ENCODE assay signal across 8 mouse cellular contexts in the genomic region with DNA sequence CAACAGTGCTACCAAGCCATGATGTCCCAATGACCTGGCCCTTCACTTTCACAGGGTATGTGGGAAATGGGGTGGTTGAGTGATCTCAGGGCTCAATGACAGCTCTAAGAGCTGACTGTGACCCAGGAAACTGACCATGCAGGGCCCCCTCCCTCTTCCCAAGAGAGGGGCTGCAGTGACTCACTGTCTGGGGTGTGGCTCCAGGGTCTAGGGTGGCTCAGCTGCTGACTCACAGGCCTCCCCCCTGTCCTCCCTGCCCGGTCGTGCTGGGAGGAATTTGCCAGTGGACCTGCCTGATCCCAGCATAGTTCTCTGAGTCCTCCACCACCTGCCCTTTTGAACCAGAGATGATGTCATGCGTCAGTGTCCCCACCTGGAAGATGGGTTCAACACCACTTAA. TPM values are rescaled to one million over a fixed set of nuclear protein-coding genes. Genes with fewer than 3 reads are reported as not detected.
DNase-seq lines count a peak whose midpoint lies in the region; TF ChIP-seq lines count a peak whose summit lies in the region.

No protein-coding gene starts in this region.

- peak overlapping the region; percentile 95 for H3K27ac ChIP-seq in layer of hippocampus, adult 2 months
- H3K27ac ChIP-seq in embryonic fibroblast, embryonic 13.5 days (ENCODE audit: insufficient read depth, low read length): peak overlapping the region; percentile 91

- DNase-seq in layer of hippocampus, adult 2 months (ENCODE audit: low spot score in 2 of 2): no peak
- no peak for DNase-seq in layer of hippocampus, postnatal 14 days (ENCODE audit: low spot score in 2 of 2)
- DNase-seq in kidney, postnatal 14 days: peak; percentile 49
- DNase-seq in skeletal muscle tissue, adult 2 months (ENCODE audit: low read depth, low spot score): peak; percentile 32
- no peak for DNase-seq in layer of hippocampus, postnatal 25 days (ENCODE audit: extremely low spot score in 1 of 2, low spot score in 1 of 2)
- DNase-seq in left cerebral cortex, adult 11 months (ENCODE audit: low spot score): no peak
- no peak for DNase-seq in natural killer cell, adult 2 months (ENCODE audit: low spot score in 2 of 2)

- TF ChIP-seq POLR2A in embryonic fibroblast, embryonic 13.5 days (IDR thresholded peaks at IDR 0.05; ENCODE audit: low read depth, low read length): no peak

- peaks cover 45% of the 10 kb centered on the region for H3K4me1 ChIP-seq in embryonic fibroblast, embryonic 13.5 days (ENCODE audit: control insufficient read depth, insufficient read depth, low read length)

- TF ChIP-seq CTCF in layer of hippocampus, adult 2 months (conservative IDR thresholded peaks at IDR 0.05): no peak
- no peak for TF ChIP-seq CTCF in embryonic fibroblast, embryonic 13.5 days (IDR thresholded peaks at IDR 0.05; ENCODE audit: borderline replicate concordance, insufficient read depth, low read length)

- no peak overlapping the region for H3K4me3 ChIP-seq in layer of hippocampus, adult 2 months
- H3K4me3 ChIP-seq in embryonic fibroblast, embryonic 13.5 days (ENCODE audit: insufficient read depth, low read length): no peak overlapping the region

RNA-seq across cellular contexts. Expression of a gene that starts 8.2 kb away (rescaled TPM):
- 10 to 100 TPM; 23.3 to 23.9 TPM for total RNA-seq in layer of hippocampus, adult 2 months (2021)
- total RNA-seq in layer of hippocampus, postnatal 14 days (2021): 10 to 100 TPM; 19.5 to 19.7 TPM
- 88.6 and 115 TPM in 2 replicates for polyA plus RNA-seq in embryonic fibroblast, embryonic 13.5 days (2011; ENCODE audit: insufficient read length, low read depth, missing spikeins)
- total RNA-seq in layer of hippocampus, postnatal 25 days (2021): 10 to 100 TPM; 28.3 to 28.7 TPM

RNA-seq across cellular contexts. Expression of a gene that starts 12.5 kb away (rescaled TPM):
- total RNA-seq in layer of hippocampus, adult 2 months (2021): 100 to 1,000 TPM; 171 to 185 TPM
- 100 to 1,000 TPM; 143 to 157 TPM for total RNA-seq in layer of hippocampus, postnatal 14 days (2021)
- 19.6 and 21.5 TPM in 2 replicates for polyA plus RNA-seq in embryonic fibroblast, embryonic 13.5 days (2011; ENCODE audit: insufficient read length, low read depth, missing spikeins)
- total RNA-seq in layer of hippocampus, postnatal 25 days (2021): 100 to 1,000 TPM; 192 to 193 TPM

RNA-seq across cellular contexts. Expression of a gene that starts 12.7 kb away (rescaled TPM):
- 100 to 1,000 TPM; 153 to 155 TPM for total RNA-seq in layer of hippocampus, adult 2 months (2021)
- total RNA-seq in layer of hippocampus, postnatal 14 days (2021): 100 to 1,000 TPM; 143 to 145 TPM
- polyA plus RNA-seq in embryonic fibroblast, embryonic 13.5 days (2011; ENCODE audit: insufficient read length, low read depth, missing spikeins): 85.7 and 90.3 TPM in 2 replicates
- 100 to 1,000 TPM; 143 to 156 TPM for total RNA-seq in layer of hippocampus, postnatal 25 days (2021)

RNA-seq across cellular contexts. Expression of a gene that starts 18.9 kb away (rescaled TPM):
- not detected for total RNA-seq in layer of hippocampus, adult 2 months (2021)
- not detected for total RNA-seq in layer of hippocampus, postnatal 14 days (2021)
- 0.92 and 1.3 TPM in 2 replicates for polyA plus RNA-seq in embryonic fibroblast, embryonic 13.5 days (2011; ENCODE audit: insufficient read length, low read depth, missing spikeins)
- total RNA-seq in layer of hippocampus, postnatal 25 days (2021): not detected

Comparison
In these comparisons a context has a peak if more than half of its experiments do, and no peak if none do; other contexts are left out.
1. DNase-seq: peak in kidney, postnatal 14 days (single experiment) and skeletal muscle tissue, adult 2 months (single experiment); none in layer of hippocampus, adult 2 months (0 of 2), layer of hippocampus, postnatal 14 days (0 of 2), layer of hippocampus, postnatal 25 days (0 of 2), left cerebral cortex, adult 11 months (single experiment) and natural killer cell, adult 2 months (0 of 2).